Mouse (Mus musculus) liver, embryonic 14.5 days (tissue): Measurements from ENCODE around the gene Gm11037.

ENCODE experiments used
- CTCF ChIP-seq: IDR thresholded peaks from 2 replicates; pipeline ENCODE4 v1.5.1; 2016; ENCODE audit warnings: antibody characterized with exemption, low read depth, control low read depth
- EP300 ChIP-seq: IDR thresholded peaks from 2 replicates; pipeline ENCODE4 v1.6.1; 2016; ENCODE audit warnings: antibody characterized with exemption, low read depth

DNA sequence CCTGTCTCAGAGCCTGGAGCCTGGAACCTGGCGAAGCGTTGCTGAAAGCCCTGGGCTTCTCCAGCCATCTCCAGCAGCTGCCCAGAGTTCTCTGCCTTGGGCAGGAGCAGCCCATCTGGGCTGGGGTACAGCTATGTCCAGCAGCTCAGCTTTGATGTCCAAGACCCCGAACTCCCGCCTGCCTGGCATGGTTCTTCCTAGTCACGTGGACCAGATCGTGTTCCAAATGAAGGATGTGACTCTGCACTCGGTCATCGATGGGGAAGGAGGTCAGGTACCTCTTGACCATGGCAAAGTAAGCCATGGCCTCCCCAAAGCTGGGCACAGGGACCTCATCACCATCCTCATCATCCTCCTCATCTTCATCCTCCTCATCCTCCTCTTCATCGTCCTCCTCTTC is 44.6 kb downstream of the Gm11037 start:
- TF ChIP-seq CTCF (no peak), EP300 (no peak)
